Mouse (Mus musculus): ENCODE measurements at regions not wholly inside any gene's neighbourhood (a gene's known extent, or its start where the extent isn't known, plus 50 kb on each side); places are given as distances from the start of the nearest gene placed in this dataset.

GRCm38 (mm10) chr8:103347158-103347871, 561.9 kb upstream of the Cdh11 start:
- DNase-seq (ENCODE audit: low read depth, low spot score), result no peak

- DNase-seq (ENCODE audit: low read depth, low spot score), result no peak
These were observed 576.3 kb upstream of the Cdh11 start for GRCm38 (mm10) chr8:103361713-103362112.

GRCm38 (mm10) chr8:103370394-103370793, 585.0 kb upstream of the Cdh11 start:
- no peak for DNase-seq (ENCODE audit: low read depth, low spot score)

GRCm38 (mm10) chr8:103373007-103373406, 587.6 kb upstream of the Cdh11 start:
- no peak for DNase-seq (ENCODE audit: low read depth, low spot score)

GRCm38 (mm10) chr8:103374151-103374550, 588.7 kb upstream of the Cdh11 start:
- no peak for DNase-seq (ENCODE audit: low read depth, low spot score)

- no peak for DNase-seq (ENCODE audit: low read depth, low spot score)
These were observed 593.1 kb upstream of the Cdh11 start for GRCm38 (mm10) chr8:103378545-103378944.

- DNase-seq (ENCODE audit: low read depth, low spot score), result no peak
These were observed 596.1 kb upstream of the Cdh11 start for GRCm38 (mm10) chr8:103381575-103381974.

GRCm38 (mm10) chr8:103391359-103391758, 605.9 kb upstream of the Cdh11 start:
- no peak for DNase-seq (ENCODE audit: low read depth, low spot score)

- no peak for DNase-seq (ENCODE audit: low read depth, low spot score)
These were observed 609.9 kb upstream of the Cdh11 start for GRCm38 (mm10) chr8:103395316-103395715.

GRCm38 (mm10) chr8:103398179-103398578, 612.7 kb upstream of the Cdh11 start:
- DNase-seq (ENCODE audit: low read depth, low spot score), result no peak

- no peak for DNase-seq (ENCODE audit: low read depth, low spot score)
These were observed 614.0 kb upstream of the Cdh11 start for GRCm38 (mm10) chr8:103399466-103399865.

- DNase-seq (ENCODE audit: low read depth, low spot score), result no peak
These were observed 614.7 kb upstream of the Cdh11 start for GRCm38 (mm10) chr8:103400143-103400542.

- no peak for DNase-seq (ENCODE audit: low read depth, low spot score)
These were observed 617.3 kb upstream of the Cdh11 start for GRCm38 (mm10) chr8:103402731-103403130.

GRCm38 (mm10) chr8:103403826-103404225, 618.4 kb upstream of the Cdh11 start:
- no peak for DNase-seq (ENCODE audit: low read depth, low spot score)

GRCm38 (mm10) chr8:103405787-103406186, 620.3 kb upstream of the Cdh11 start:
- DNase-seq (ENCODE audit: low read depth, low spot score), result no peak

- DNase-seq (ENCODE audit: low read depth, low spot score), result no peak
These were observed 621.5 kb upstream of the Cdh11 start for GRCm38 (mm10) chr8:103406921-103407320.

GRCm38 (mm10) chr8:103407631-103408030, 622.2 kb upstream of the Cdh11 start:
- no peak for DNase-seq (ENCODE audit: low read depth, low spot score)

GRCm38 (mm10) chr8:103408411-103408810, 623.0 kb upstream of the Cdh11 start:
- DNase-seq (ENCODE audit: low read depth, low spot score), result no peak

GRCm38 (mm10) chr8:103409121-103409551, 623.7 kb upstream of the Cdh11 start:
- DNase-seq (ENCODE audit: low read depth, low spot score), result no peak

GRCm38 (mm10) chr8:103412731-103413130, 627.3 kb upstream of the Cdh11 start:
- DNase-seq (ENCODE audit: low read depth, low spot score), result no peak

- peak; percentile 4 for DNase-seq (ENCODE audit: low read depth, low spot score)
These were observed 628.4 kb upstream of the Cdh11 start for GRCm38 (mm10) chr8:103413589-103414575.

GRCm38 (mm10) chr8:103422313-103422973, 637.0 kb upstream of the Cdh11 start:
- no peak for DNase-seq (ENCODE audit: low read depth, low spot score)

Measured in skeletal muscle tissue, adult 2 months (tissue).